Mouse (Mus musculus) left cerebral cortex, adult 9 months (tissue): ENCODE measurements around the gene C1ql4.
"Not testable (repeated sequence)": the region's sequence is repeated elsewhere in the genome, so short reads cannot be mapped to it uniquely, and the experiment has no call there.

Experiments used
- DNase-seq, 2 experiments: peaks; one replicate each; pipeline ENCODE4 v3.0.0; 2022; ENCODE audit warnings: low spot score in 2 of 2

Gene C1ql4

DNA sequence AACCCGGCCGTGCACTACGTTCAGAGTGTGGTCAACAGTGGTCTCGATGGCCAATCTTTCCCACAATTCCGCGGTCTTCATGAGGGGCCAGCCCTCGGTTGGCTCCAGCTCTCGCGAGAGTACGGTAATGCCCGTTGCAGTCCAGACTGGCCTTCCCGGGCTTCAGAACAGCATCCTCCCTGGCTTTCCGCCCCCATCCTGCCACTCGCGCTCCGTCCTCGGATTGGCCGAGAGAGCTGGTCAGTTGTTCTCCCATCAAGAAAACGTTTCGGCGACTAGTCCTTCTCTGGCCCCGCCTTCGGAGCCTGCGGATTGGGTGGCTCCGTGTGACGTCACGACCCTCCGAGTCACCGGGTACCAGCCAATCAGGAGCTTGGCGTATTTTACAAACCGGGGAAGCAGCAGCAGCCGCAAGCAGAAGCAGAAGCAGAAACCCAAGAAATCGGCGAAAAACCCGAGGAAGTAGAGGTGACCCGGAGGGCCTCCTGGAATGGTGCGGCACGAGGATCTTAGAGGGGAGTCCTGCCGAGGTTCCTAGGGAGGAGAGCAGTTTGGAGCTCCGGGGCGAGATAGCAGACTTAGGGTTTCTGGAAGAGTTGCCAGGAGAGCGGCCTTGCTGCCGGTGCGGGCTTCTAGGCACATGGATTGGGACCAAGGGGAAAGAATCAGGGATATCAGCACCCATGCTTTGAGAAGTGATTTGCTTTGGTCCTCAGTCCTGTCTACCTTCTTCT lies 12.8 kb downstream of the C1ql4 start:
- DNase-seq, result peak; percentile 94 to 98

DNA sequence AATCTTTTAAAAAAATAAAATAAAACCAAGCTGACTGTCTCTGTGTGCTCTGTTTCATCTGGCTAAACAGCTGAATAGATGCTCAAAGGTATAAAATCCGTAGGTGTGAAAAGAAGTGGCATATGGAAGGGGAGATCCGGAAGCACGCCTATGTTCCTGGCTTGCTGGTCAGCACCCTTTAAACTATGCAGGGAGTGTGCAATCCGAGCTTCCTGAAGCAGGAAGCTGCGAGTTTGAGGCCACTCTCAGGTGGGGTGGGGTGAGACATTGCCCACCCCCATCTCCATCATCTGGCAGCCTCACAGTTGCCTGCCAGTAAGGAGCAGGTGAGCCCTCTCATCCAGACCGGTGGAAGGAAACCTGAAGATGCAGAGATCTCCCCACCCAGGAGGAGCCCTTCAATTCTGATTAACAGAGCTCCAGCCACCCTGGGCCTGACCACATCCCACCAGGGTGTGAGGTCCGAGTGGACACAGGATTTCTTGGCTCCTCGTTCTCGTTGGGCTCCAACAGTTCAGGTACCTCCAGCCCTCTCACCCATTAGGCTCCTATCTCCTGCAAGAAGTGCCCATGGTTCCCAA lies 13.5 kb downstream of the C1ql4 start, which contains the start of gene Troap:
Gene Troap (plus strand): TSS at position 557 of the 581 bp plus-strand sequence.
- DNase-seq, result no peak

DNA sequence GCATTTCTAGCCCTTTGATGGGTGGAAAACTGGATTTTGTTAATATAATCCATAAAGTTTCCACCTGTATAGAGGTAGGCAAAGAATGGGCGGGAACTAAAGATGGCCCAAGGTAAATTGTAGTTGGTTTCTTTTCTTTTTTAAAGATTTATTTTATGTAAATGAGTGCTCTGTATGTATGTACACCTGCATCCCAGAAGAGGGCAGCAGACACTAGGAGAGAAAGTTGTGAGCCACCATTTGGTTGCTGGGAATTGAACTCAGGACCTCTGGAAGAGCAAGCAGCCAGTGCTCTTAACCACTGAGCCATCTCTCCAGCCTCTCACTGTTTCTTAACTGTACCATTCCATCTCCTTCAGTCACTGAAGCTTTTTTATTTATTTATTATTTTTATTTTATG lies 15.6 kb downstream of the C1ql4 start:
- no peak for DNase-seq

DNA sequence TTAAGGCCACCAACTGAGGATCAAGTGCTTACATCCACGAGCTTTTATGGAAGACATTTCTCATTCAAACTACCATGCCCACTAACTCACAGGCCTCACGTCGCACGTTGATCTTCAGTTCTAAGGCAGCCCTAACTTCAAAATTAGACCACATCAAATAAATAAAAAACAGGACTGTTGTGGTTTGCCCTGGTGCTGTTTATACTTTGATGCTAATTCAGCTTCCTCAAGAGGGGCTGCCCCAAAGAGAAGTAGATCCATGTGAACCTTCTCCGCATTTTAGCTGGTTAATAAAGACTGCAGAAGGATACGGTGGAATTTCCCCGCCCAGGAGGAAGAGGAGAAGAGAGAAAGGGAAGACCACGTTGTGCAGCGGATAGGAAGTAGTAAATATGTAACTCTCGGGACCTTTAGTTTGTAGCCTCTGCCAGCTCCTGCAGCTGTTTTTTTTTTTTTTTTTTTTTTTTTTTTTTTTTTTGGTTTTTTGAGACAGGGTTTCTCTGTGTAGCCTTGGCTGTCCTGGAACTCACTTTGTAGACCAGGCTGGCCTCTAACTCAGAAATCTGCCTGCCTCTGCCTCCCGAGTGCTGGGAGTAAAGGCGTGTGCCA lies 22.0 kb downstream of the C1ql4 start:
- DNase-seq, result no peak

DNA sequence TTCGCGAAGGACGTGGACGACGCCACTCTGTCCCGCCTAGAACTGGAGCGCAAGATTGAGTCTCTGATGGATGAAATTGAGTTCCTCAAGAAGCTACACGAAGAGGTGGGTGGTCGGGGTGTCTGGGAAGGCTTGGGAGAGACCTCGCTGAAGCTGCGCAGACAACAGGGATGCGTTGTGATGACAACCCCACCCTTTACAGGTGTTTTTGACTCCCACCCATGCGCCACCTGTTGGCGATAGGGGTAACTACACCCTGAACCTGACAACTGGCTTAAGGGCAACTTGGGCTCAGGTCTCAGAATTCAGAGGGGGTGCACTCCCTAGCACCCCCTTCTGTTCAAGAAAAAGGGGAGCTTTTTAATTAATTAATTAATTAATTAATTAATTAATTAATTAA lies 31.3 kb downstream of the C1ql4 start:
- no peak for DNase-seq

DNA sequence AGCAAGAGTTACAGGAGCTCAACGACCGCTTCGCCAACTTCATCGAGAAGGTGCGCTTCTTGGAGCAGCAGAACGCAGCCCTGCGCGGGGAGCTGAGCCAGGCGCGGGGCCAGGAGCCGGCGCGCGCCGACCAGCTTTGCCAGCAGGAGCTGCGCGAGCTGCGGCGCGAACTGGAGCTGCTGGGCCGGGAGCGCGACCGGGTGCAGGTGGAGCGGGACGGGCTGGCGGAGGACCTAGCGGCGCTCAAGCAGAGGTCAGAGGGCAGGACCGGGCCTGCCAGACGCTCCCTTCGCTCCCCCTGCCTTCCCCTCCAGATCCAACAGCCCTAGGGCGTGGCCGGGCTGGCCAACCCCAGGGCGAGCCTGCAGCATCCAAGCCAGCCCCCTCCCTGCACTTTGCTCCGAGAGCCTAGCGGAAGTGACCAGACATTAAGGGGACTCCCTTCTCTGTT lies 32.1 kb downstream of the C1ql4 start:
- DNase-seq, result no peak

DNA sequence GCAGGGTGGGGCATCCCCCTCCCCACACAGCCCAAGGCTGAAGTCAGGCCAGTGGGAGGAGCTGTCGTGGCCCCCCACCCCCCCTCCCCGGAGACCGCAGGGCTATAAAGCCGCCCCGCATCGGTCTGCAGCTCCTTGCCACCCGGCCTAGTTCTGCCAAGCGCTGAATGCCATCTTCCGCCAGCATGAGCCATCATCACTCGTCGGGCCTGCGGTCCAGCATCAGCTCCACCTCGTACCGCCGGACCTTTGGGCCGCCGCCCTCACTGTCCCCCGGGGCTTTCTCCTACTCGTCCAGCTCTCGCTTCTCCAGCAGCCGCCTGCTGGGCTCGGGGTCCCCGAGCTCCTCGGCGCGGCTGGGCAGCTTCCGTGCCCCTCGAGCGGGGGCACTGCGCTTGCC lies 32.6 kb downstream of the C1ql4 start, which contains the start of gene Prph:
Gene Prph (plus strand): TSS at position 135 of the 400 bp plus-strand sequence.
- no peak for DNase-seq

DNA sequence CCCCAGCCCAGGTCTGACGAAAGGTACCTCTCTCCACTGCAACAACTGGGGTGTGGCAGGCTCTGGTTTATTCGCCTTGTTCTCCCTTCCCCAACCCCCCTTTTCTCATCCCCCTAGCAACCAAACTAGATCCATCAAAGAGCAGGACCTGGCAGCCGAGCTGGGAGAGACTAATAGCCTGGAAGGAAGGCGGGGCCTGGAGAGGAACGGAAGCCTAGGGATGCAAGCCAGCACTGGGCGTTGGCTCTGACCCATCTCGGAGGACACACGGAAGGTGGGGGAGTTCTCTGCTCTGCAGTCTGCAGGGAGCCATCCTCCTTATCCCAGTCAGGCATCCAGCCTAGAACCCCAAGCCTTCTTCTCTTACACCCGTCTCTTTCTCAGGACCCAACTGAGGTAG lies 34.2 kb downstream of the C1ql4 start:
- no peak for DNase-seq

DNA sequence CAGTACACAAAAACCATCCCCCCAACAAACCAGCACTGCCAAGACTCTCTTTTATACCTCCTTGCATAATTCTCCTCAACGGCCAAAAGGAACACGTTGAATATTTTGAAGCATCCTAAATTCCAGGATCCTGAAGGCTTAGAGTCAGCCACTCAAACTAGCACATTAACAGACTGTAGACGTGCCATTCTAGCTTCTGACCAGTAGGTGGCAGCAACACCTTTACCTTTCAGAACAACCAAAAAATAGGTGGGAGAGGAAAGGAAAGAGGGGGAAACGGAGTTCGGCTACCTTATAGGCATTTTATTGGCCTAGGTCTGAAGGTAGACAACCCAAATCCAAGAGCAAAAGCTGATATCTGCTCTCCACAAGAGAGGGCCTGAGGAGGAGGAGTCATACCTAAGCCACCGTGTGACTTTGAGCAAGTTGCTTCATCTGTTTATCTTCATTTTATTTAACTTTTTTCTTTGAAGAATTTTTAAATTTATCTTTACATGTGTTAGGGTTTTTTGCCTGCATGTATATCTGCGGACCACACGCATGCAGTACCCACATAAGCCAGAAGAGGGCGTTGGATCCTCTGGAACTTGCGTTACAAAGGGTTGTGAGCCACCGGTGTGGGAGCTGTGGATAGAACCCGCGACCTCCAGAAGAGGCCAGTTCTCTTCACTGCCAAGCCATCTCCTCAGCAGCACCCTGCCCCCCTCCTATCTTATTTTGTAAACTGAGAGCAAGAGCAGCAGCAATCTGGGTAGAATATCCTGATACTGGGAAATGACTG lies 38.0 kb downstream of the C1ql4 start:
- peak in 1 of 2 experiments; percentile 71 for DNase-seq

DNA sequence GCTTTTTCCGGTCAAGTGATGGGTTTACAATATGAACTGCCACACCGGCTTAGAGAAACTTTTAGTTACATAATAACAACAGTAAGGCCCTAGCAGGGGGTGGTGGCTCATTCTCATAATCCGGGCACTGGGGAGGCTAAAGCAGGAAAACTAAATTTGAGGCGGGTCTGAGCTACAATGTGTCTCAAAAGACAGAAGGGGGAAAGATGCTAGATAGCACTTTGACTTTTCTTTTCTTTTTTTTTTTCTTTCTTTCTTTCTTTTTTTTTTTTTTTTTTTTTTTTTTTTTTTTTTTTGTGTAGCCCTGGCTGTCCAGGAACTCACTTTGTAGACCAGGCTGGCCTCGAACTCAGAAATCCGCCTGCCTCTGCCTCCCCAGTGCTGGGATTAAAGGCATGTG lies 41.9 kb downstream of the C1ql4 start:
- DNase-seq, result not testable (repeated sequence)

DNA sequence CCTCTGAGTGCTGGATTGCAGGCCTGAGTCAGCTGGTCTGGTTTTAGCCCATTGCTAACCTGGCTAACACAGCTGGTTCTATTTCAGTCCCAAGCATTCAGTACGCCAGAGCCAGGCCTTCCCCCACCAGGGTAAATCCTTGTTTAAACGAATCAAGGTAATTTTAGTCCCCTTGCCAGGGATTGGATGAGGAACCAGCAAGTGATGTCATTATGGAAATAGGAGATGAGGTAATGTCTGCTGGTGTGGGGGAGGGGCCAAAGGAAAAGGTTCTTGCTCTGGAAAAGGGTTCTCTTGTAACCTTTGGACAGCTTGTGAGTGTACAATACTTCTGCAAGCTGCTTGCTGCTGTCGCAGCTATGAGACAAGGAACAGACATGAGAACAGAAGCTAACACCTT lies 42.8 kb downstream of the C1ql4 start:
- DNase-seq, result no peak

DNA sequence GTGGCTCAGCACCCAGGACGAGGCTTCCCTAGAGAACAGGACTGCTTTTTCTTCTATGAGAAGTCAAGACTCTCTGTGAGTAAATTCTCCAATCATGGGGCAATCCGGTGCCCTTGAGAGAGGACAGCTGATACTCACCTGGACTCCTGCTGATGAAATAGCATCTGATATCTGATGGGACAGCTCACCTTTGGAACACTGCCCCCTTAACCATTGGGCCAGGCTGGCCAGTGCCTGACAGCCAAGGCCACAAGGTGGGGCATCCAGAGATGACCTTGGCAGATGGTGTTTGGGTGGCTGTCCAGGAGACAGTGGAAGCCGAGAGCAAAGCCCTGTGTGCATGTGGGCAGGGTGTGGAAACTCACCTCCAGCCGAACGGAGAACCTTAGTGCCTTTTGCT lies 45.3 kb downstream of the C1ql4 start:
- no peak for DNase-seq

DNA sequence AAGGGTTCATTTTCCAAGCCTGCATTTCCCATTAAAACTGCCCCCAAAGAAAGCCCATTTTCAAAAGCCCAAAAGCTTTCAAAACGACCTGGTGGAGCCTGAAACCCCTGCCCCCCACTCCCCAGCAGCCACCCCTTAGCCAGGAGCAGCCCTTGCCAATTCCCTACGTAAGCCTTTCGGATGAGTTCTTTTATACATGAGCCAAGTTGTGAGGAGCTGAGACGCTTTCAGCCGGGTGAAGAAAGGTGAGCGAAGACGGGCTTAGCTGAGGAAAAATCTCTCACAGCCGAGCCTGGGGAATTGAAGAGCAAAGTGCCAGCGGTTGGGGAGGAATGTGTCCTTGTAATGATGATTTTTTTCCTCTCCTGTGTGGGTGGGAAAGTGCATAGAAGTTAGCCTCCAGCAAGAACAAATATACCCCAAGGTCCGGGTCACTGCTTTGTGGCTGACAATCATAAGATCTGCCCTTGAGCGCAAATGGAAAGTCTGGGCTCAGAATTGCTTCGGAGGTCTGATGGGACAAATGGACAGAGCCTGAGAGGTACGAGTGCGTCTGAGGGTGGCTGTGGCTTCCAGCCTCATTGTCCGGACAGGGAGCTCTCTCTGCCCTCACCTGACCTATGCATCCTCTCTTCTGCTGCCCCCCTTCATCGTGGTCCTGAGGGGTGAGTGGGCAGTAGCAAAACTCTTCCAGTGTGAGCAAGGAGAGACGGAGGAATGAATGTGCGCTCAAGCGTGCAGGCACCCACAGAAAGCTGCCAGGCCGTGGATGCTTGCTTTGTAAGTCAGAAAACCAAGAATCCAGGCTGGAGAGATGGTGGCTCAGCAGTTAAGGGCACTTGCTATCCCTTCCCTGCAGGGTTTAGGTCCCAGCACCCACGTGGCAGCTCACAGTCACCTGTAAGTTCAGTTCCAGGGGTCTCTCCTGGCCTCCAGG lies 46.4 kb downstream of the C1ql4 start:
- DNase-seq, result no peak

DNA sequence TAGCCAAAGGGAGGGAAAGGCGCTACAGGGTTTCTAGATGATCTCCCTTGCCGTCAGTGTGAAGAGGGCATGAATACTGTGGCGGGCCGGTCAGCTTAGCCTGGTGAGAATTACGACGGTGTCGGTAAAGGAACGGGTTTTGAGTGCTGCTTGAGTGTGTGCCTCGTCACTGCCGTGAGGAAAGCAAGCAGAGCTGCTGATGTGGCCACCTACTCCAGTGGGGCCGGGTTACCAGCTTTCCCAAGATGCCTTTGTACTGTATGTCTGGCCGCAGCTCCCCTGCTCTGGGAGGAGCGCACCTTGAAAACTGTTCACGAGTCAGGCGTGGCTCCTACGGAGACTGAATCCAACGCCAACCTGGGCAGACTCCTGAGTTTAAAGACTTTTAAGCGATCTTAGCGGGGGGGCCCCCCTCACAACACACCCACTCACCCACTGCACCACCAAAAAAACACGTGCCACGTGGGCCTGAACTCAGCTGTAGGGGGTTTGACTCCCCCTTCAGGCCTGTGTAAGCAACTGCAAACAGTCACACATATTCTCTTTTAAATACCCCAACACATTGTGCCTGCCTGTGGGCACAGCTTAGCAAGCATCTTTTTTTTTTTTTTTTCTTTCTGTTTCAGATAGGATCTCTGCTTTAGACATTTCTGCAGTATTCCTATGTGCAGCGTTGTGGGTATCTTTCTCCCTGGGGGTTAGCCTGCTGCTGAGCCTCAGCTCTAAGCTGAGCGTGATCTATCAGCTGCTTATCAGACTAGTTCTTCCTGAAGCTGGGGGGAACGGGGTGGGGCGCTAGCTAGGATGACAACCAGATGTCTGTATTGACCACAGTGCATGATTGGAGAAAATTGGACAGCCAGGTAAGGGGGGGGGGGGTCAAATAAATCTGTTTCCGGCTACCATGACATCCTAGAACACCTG lies 47.4 kb downstream of the C1ql4 start:
- DNase-seq, result no peak

DNA sequence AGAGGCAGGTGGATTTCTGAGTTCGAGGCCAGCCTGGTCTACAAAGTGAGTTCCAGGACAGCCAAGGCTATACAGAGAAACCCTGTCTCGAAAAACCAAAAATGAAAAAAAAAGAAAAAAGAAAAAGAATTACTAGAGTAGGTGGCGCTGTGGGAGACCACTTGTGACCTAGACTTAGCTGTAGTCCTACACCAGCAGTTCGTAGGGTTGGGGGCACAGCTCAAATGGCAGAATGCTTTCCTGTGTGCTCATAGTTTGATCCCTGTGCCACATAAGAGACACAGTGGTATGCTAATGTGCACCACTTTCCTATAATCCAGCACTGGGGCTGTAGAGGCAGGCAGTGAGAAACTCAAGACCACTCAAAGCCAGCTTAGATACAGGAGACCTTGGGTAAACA lies 48.3 kb downstream of the C1ql4 start:
- no peak for DNase-seq

DNA sequence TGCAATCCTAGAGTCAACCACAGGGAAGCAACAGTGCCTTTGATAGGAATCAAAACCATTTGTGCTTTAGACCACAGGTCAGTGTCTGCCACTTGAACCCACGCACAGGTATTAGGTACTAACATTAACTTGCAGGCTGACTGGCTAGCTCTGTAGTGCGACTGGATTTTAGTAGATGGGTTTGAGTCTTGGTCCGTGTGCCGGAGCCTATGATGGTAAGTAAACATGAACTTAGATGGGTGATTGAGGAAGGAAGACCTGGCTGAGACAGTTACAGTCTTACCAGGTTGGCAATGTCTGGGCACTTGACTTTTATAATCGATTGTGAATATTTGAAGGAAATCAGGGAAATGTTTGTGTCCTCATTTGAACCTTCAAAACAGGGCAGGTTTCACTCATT lies 48.8 kb downstream of the C1ql4 start:
- no peak for DNase-seq

DNA sequence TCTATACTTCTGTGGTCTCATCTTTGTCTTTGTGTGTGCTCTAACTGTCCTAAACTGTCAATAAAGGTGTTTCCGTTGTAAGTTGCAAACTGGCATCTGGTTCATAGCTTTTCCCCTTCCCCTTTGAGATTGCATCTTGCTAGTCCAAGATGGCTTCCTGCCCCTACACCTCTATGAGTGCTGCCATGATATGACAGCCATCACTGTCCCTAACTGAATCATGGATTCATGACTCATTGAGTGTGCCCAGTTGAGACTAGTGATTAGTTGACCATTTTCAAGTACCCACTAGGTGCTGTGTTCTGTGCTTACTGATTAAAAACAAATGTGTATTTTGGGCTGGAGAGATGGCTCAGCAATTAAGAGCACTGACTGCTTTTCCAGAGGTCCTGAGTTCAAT lies 49.6 kb downstream of the C1ql4 start:
- DNase-seq, result no peak

DNA sequence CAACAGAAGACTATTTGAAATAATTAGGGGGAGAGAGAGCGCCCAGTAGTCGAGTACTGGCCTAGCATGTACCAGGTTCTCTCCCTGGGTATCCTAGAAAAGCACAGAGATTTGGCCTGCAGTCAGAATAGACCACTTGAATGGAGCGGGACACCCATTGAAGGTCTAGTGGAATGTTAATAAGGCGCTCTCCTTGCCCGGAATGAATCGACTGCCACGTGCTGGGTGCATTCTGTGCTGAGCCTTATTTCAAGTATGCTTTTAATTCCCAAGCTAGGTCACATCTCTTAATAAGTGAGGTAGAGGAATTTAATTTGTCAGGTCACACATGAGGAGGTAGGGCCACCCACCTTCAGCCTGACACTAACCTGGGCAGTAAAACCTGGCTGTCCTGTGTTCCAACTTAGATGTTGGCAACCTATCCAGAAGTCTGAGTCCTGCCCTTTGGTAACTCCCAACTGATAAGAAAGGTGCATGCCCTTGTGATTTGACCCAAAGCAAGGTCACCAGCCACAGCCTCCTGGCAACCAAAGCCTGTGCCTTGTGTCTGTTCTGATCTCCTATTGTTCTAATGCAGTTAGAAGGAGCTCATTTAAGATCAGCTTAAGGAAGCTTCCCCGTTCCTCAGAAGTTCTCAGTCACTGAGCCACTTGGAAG lies 51.2 kb downstream of the C1ql4 start:
- no peak for DNase-seq

DNA sequence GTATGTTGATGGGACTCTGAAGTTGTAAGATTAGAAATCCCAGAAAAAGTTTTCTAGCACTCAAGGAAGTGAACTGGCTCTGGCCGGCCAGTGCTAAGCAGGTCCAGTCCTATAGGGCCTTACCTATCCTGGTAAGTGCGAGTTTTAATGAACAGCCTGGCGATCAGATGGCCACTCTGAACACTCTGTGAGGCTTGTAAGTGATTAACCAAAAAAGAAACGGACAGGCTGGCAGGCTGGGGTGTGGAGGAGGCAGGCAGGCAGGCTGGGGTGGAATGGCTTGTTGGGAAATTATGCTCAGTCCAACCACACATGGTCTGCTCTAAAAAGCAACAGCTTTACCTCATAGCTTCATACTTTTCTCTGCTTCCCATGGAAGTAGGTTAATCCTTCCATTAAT lies 52.2 kb downstream of the C1ql4 start:
- peak in 1 of 2 experiments; percentile 43 for DNase-seq
